Mouse (Mus musculus) hindbrain, embryonic 11.5 days (tissue): ENCODE measurements around the gene Socs4. TPM values are rescaled to one million over a fixed set of nuclear protein-coding genes. Genes with fewer than 3 reads are reported as not detected.

Experiments
- ATAC-seq: fragments of 200-750 bp; cut with Nextera tagmentation; 2 replicates; pipeline ENCODE4 v1.8.0; 2017; ENCODE audit warnings: mild to moderate bottlenecking, moderate TSS enrichment, moderate library complexity; ENCODE audit not compliant: low FRiP score
- DNase-seq: peaks from one replicate; pipeline ENCODE4 v3.0.0-alpha.2; 2015; ENCODE audit warnings: low spot score
- H3K27ac ChIP-seq: fragments of 300-500 bp; sonication (generic); 2 replicates; pipeline ENCODE4 v1.5.1; 2014; ENCODE audit warnings: mild to moderate bottlenecking, low read depth, low read length
- H3K27me3 ChIP-seq: fragments of 300-500 bp; sonication (generic); 2 replicates; pipeline ENCODE4 v1.6.1; 2014; ENCODE audit warnings: mild to moderate bottlenecking, low read length, moderate library complexity, mixed read lengths; ENCODE audit not compliant: control insufficient read depth, insufficient read depth
- H3K36me3 ChIP-seq: fragments of 300-500 bp; sonication (generic); 2 replicates; pipeline ENCODE4 v1.6.1; 2014; ENCODE audit warnings: mild to moderate bottlenecking, low read length, moderate library complexity, mixed read lengths; ENCODE audit not compliant: control insufficient read depth, insufficient read depth
- H3K4me1 ChIP-seq: fragments of 300-500 bp; sonication (generic); replicated peaks from 2 replicates; pipeline ENCODE4 v1.6.1; 2014; ENCODE audit warnings: low read length, mixed read lengths; ENCODE audit not compliant: control insufficient read depth, insufficient read depth
- H3K4me2 ChIP-seq: fragments of 300-500 bp; sonication (generic); replicated peaks from 2 replicates; pipeline ENCODE4 v1.6.1; 2014; ENCODE audit warnings: mild to moderate bottlenecking, low read depth, low read length
- H3K4me3 ChIP-seq: fragments of 300-500 bp; sonication (generic); 2 replicates; pipeline ENCODE4 v1.5.1; 2014; ENCODE audit warnings: low read depth, low read length
- H3K9ac ChIP-seq: fragments of 300-500 bp; sonication (generic); 2 replicates; pipeline ENCODE4 v1.6.1; 2014; ENCODE audit warnings: low read depth, low read length
- H3K9me3 ChIP-seq: fragments of 300-500 bp; sonication (generic); 2 replicates; pipeline ENCODE4 v1.6.1; 2016; ENCODE audit warnings: low read length; ENCODE audit not compliant: control insufficient read depth
- WGBS: fragments of 180-500 bp; shearing (Covaris S2); extraction: QIAGEN DNeasy Blood & Tissue Kit; methylation state at CpG from one replicate; pipeline ENCODE4 v1.1.7; 2014; 5-methylcytosine and 5-hydroxymethylcytosine counted together
- polyA plus RNA-seq: library from polyadenylated mRNA; unstranded; fragments of >200 nt; fragmentation: Nextera tagmentation; extraction: Ambion mirVana; gene quantifications from 2 replicates; pipeline ENCODE4 v1.2.1, GENCODE M21; 2014

Socs4 gene
- polyA plus RNA-seq, 1 experiment from 2014 or later = 7.2 TPM

- no peak overlapping the region for H3K9ac ChIP-seq
- H3K27ac ChIP-seq = no peak overlapping the region
- H3K9me3 ChIP-seq = no peaks in the 10 kb centered on the region
- ATAC-seq (no peak), DNase-seq (no peak)
- no peak overlapping the region for H3K4me3 ChIP-seq
- H3K4me1 ChIP-seq = peaks cover 6% of the 10 kb centered on the region
- no peaks in the 10 kb centered on the region for H3K27me3 ChIP-seq
- WGBS = 79% methylated on average over 2 of the region's 2 CpGs
- H3K4me2 ChIP-seq = no peak overlapping the region
- no peaks in the 10 kb centered on the region for H3K36me3 ChIP-seq
These were observed 19.5 kb downstream of the Socs4 start for GRCm38 (mm10) chr14:47296232-47296631.

GRCm38 (mm10) chr14:47297785-47298407 is 21.2 kb downstream of the Socs4 start, which contains the start of gene Mapk1ip1l:
TSS of gene Mapk1ip1l (plus strand) at chr14:47298266.
- Histone ChIP-seq H3K9me3 (no peaks in the 10 kb centered on the region), H3K4me3 (peak within 1 kb of the TSS; percentile 96), H3K27ac (peak within 1 kb of the TSS; percentile 98), H3K36me3 (no peaks in the 10 kb centered on the region), H3K9ac (peak within 1 kb of the TSS; percentile 98), H3K4me2 (peak within 1 kb of the TSS; percentile 71), H3K27me3 (no peaks in the 10 kb centered on the region), H3K4me1 (peaks cover 6% of the 10 kb centered on the region)
- WGBS = 1% methylated on average over 21 of the region's 34 CpGs
- peak; percentile 96 for DNase-seq
- peak; percentile 90 for ATAC-seq

GRCm38 (mm10) chr14:47298408-47298792 is 21.7 kb downstream of the Socs4 start:
- 0% methylated on average over 26 of the region's 38 CpGs for WGBS
- Histone ChIP-seq H3K4me1 (peaks cover 6% of the 10 kb centered on the region), H3K9me3 (no peaks in the 10 kb centered on the region), H3K4me3 (peak overlapping the region; percentile 96), H3K27ac (peak overlapping the region; percentile 98), H3K27me3 (no peaks in the 10 kb centered on the region), H3K4me2 (peak overlapping the region; percentile 71), H3K36me3 (no peaks in the 10 kb centered on the region), H3K9ac (peak overlapping the region; percentile 98)
- ATAC-seq = peak; percentile 89
- DNase-seq = peak; percentile 82

GRCm38 (mm10) chr14:47298819-47299261 is 22.1 kb downstream of the Socs4 start:
- Histone ChIP-seq H3K27ac (peak overlapping the region; percentile 98), H3K4me1 (peaks cover 6% of the 10 kb centered on the region), H3K4me2 (peak overlapping the region; percentile 71), H3K9ac (peak overlapping the region; percentile 98), H3K27me3 (no peaks in the 10 kb centered on the region), H3K4me3 (peak overlapping the region; percentile 96), H3K9me3 (no peaks in the 10 kb centered on the region), H3K36me3 (no peaks in the 10 kb centered on the region)
- WGBS = under 1% methylated on average over 15 of the region's 15 CpGs
- DNase-seq (peak; percentile 71), ATAC-seq (peak; percentile 55)

GRCm38 (mm10) chr14:47302885-47303680 is 26.4 kb downstream of the Socs4 start:
- Histone ChIP-seq H3K4me1 (peaks cover 6% of the 10 kb centered on the region), H3K4me2 (no peak overlapping the region), H3K27me3 (no peaks in the 10 kb centered on the region), H3K9me3 (no peaks in the 10 kb centered on the region), H3K36me3 (no peaks in the 10 kb centered on the region), H3K4me3 (no peak overlapping the region), H3K9ac (no peak overlapping the region), H3K27ac (no peak overlapping the region)
- no peak for DNase-seq
- 92% methylated on average over 14 of the region's 14 CpGs for WGBS
- ATAC-seq = no peak

DNA sequence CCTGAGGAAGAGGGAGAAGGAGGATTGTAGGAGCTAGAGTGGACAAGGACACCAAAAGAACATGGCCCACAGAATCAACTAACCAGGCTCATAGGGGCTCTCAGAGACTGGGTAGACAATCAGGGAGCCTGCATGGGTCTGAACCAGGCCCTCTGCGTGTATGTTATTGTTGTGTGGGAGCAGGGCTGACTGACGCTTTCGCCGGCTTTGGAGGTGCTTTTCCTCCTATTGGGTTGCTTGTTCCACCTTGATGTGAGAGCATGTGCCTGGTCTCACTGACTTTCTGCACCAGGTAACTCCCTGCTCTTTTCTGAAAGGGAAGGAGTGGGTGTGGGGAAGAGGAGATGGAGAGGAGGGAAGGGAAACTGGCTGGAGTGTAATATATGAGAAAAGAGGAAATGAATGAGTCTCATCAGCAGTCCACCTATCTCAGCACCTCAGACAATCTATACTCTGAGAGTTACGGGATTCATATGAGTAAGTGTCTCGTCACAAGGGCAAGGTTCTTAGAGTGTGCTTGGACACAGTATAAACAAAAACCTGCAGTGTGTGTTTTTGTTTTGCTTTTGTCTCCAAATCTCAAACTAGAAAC is 28.2 kb downstream of the Socs4 start:
- peaks cover 3% of the 10 kb centered on the region for H3K4me1 ChIP-seq
- no peaks in the 10 kb centered on the region for H3K36me3 ChIP-seq
- no peaks in the 10 kb centered on the region for H3K27me3 ChIP-seq
- ATAC-seq = no peak
- no peak overlapping the region for H3K9ac ChIP-seq
- DNase-seq = no peak
- no peak overlapping the region for H3K4me3 ChIP-seq
- WGBS = 92% methylated on average over 6 of the region's 6 CpGs
- H3K27ac ChIP-seq = no peak overlapping the region
- H3K4me2 ChIP-seq = no peak overlapping the region
- H3K9me3 ChIP-seq = no peaks in the 10 kb centered on the region

GRCm38 (mm10) chr14:47305933-47306332 is 29.2 kb downstream of the Socs4 start:
- H3K27ac ChIP-seq = no peak overlapping the region
- peaks cover 6% of the 10 kb centered on the region; the same call in 1 of the 2 replicates for H3K36me3 ChIP-seq

DNA sequence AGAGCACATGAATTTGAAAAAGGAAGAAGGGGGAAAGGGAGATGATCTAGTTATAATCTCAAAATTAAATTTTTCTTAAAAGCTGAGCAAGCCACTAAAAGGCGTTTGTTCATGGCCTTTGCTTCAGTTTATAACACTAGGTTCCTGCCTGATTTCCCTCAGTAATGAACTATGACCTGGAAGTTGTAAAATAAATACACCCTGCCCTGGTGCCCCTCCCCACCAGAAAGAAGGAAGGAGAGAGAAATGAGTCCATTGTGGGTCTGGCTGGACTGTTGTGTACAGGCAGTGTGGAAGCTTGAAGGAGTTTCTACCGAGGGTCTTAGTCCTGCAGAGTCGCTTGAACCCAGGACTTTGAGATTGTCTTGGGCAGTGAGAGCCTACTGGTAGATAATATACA is 30.9 kb downstream of the Socs4 start:
- H3K9me3 ChIP-seq = no peaks in the 10 kb centered on the region
- DNase-seq (no peak), ATAC-seq (no peak)
- no peak overlapping the region for H3K9ac ChIP-seq
- no peak overlapping the region for H3K27ac ChIP-seq
- no peaks in the 10 kb centered on the region for H3K27me3 ChIP-seq
- peaks cover 10% of the 10 kb centered on the region for H3K36me3 ChIP-seq
- WGBS = 89% methylated on average over 3 of the region's 3 CpGs
- no peaks in the 10 kb centered on the region for H3K4me1 ChIP-seq
- no peak overlapping the region for H3K4me2 ChIP-seq
- no peak overlapping the region for H3K4me3 ChIP-seq

More at GRCm38 (mm10) chr14:47305933-47306332, 29.2 kb downstream of the Socs4 start:
- H3K9me3 ChIP-seq = no peaks in the 10 kb centered on the region
- H3K9ac ChIP-seq = no peak overlapping the region
- 88% methylated on average over 4 of the region's 4 CpGs for WGBS
- no peak overlapping the region for H3K4me3 ChIP-seq
- H3K4me1 ChIP-seq = no peaks in the 10 kb centered on the region
- ATAC-seq (no peak), DNase-seq (no peak)
- no peak overlapping the region for H3K4me2 ChIP-seq
- H3K27me3 ChIP-seq = no peaks in the 10 kb centered on the region
